Mouse (Mus musculus) olfactory bulb, adult 2 months (tissue): ENCODE measurements around the gene Cd82. TPM values are rescaled to one million over a fixed set of nuclear protein-coding genes. Genes with fewer than 3 reads are reported as not detected.

Experiments
- H3K27ac ChIP-seq: fragments of 200-500 bp; 2 replicates; pipeline ENCODE4 v1.5.1; 2012; ENCODE audit warnings: low read depth, low read length; ENCODE audit not compliant: insufficient read depth
- H3K4me1 ChIP-seq: fragments of 200-500 bp; 2 replicates; pipeline ENCODE4 v1.6.1; 2012; ENCODE audit warnings: low read length; ENCODE audit not compliant: control insufficient read depth, insufficient read depth
- H3K4me3 ChIP-seq: fragments of 200-500 bp; 2 replicates; pipeline ENCODE4 v1.5.1; 2012; ENCODE audit warnings: mild to moderate bottlenecking, low read depth, low read length, moderate library complexity; ENCODE audit not compliant: insufficient read depth
- CTCF ChIP-seq: fragments of 200-500 bp; IDR thresholded peaks from 2 replicates; pipeline ENCODE4 v1.5.1; 2012; ENCODE audit warnings: low read depth, mild to moderate bottlenecking, low read length, moderate library complexity; ENCODE audit not compliant: insufficient read depth
- POLR2A ChIP-seq: fragments of 200-500 bp; IDR thresholded peaks from 2 replicates; pipeline ENCODE4 v1.6.1; 2012; ENCODE audit warnings: mild to moderate bottlenecking, low read depth, low read length, moderate library complexity; ENCODE audit not compliant: insufficient read depth
- WGBS: fragments of 180-500 bp; shearing (Covaris S2); methylation state at CpG from one replicate; pipeline ENCODE4 v1.1.7; 2018; 5-methylcytosine and 5-hydroxymethylcytosine counted together
- polyA plus RNA-seq: library from polyadenylated mRNA; stranded (reverse); fragments of >200 nt; gene quantifications from 2 replicates; pipeline ENCODE4 v1.2.4, GENCODE M21; 2012; ENCODE audit warnings: low replicate concordance; ENCODE audit not compliant: missing spikeins, insufficient read depth, insufficient read length

The Cd82 gene
- polyA plus RNA-seq, 1 experiment = not detected

DNA sequence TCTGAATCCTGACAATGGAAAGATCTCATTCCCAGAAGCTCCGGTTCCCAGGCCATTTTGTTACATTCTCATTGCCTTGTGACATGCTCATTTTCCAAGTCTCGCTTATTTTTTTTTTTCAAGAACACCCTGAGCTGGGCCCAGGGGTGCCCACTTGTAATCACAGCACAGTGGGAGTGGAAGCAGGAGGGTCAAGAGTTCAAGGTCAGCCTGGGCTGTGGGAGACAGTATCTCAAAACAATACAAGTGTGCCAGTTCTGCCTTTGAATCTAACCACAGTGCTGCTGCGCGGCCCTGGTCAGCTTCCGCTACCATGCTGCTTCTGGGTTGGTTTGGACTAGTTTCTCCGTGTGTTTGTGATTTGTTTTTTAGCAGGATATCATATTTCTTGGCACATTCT lies 59.7 kb downstream of the Cd82 start:
- TF ChIP-seq POLR2A = no peak
- TF ChIP-seq CTCF = no peak
- no peak overlapping the region for H3K4me3 ChIP-seq
- 94% methylated on average over 6 of the region's 6 CpGs for WGBS
- no peak overlapping the region for H3K27ac ChIP-seq
- H3K4me1 ChIP-seq = peaks cover 4% of the 10 kb centered on the region

DNA sequence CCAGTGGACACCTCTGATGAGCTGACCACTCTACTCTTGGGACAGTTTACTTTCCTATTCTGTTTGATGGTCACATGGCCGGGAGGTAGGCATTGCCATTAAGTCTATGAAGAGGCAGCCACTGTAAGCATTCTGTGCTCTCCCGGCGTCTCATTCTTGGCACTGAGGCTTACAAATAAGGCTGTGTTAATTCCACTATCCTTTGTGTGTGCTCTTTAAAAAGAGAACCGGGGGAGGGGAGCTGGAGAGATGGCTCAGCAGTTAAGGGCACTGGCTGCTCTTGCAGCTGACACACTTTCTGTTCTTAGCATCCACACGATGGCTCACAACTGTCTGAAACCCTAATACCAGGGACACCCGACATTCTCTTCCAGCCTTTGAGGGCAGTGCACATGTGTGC lies 71.7 kb downstream of the Cd82 start:
- peaks cover 11% of the 10 kb centered on the region for H3K4me1 ChIP-seq
- H3K27ac ChIP-seq = no peak overlapping the region
- TF ChIP-seq POLR2A = no peak
- TF ChIP-seq CTCF = no peak
- H3K4me3 ChIP-seq = no peak overlapping the region
- WGBS = 12% methylated on average over 6 of the region's 6 CpGs

DNA sequence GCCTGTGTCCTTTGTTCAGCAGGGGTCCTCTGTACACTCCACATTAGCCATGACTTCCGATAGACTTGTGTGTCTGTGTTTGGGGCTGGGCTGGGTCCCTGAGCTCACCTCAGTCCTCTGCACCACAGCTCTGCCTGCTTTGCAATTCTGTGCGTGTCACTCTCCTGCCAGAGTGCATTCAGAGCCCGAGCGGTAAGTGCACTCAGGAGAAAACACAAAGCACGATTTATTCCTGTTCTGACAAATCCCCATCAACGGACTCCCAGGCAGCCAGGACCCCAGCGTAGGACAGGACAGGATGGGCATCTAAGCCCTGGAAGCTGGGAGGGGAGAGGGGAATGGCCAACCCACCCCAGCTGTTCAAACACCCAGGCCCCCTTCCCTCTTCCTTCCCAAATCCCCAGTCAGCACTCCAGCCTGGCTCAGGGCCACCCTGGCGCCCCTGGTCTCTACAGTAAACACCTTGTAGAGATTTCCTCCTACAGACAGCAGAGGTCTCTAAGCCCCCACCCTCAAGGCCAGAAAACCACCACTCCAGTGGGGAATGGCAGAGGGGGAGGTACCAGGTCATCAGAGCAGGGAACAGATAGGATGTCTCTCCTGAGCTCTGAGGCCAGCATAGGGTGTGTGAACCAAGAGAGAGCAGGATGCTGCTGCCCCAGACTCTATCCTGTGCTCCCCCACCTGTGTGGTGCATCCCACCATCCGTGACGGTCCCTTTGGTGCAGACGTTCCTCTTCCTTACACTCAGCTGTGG lies 72.6 kb downstream of the Cd82 start:
- no peak for TF ChIP-seq CTCF
- TF ChIP-seq POLR2A = no peak
- no peak overlapping the region for H3K4me3 ChIP-seq
- no peak overlapping the region for H3K27ac ChIP-seq
- H3K4me1 ChIP-seq = peaks cover 11% of the 10 kb centered on the region
- WGBS = 63% methylated on average over 11 of the region's 11 CpGs

DNA sequence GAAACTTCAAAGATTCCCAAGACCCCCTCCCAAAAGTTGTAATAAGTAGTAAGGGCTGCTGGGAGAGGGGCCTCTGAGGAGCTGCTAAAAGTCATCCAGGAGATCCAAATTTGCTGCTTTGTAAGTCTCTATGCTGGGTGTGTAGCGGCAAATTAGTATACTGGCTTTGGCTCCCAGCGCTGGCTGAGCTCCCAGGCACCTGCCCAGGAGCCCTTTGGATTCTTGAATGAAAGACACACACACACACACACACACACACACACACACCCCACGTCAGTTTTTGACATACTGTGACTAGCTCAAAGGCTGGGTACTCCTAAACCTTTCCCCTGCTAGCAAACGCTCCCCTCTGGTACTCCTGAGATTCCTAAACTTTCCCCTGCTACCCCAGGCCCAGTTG lies 76.0 kb downstream of the Cd82 start:
- no peak overlapping the region for H3K27ac ChIP-seq
- H3K4me1 ChIP-seq = peaks cover 11% of the 10 kb centered on the region
- no peak for TF ChIP-seq CTCF
- no peak overlapping the region for H3K4me3 ChIP-seq
- 72% methylated on average over 4 of the region's 4 CpGs for WGBS

DNA sequence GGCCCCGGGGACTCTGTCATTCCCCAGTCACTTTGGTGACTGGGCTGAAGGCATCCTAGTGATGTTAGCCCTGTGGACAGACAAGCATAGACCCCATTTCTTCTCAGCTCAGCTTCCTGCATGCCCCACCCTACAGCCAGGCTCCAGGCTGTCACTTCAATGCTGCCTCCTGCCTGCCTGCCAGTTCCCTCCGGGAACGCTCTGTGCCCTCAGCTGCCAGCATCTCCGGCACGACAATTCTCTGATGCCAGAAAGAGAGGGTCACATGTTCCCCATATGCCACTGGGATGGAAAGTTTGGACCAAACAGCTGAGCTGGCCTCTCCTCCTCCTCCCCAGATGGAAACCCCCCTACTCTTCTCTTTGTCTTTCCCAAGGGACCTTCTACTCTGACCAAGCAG lies 79.1 kb downstream of the Cd82 start:
- WGBS = 71% methylated on average over 5 of the region's 5 CpGs
- Histone ChIP-seq H3K4me1 (peaks cover 3% of the 10 kb centered on the region; the same call in 1 of the 2 replicates), H3K4me3 (no peak overlapping the region), H3K27ac (no peak overlapping the region)
- no peak for TF ChIP-seq POLR2A
- no peak for TF ChIP-seq CTCF

DNA sequence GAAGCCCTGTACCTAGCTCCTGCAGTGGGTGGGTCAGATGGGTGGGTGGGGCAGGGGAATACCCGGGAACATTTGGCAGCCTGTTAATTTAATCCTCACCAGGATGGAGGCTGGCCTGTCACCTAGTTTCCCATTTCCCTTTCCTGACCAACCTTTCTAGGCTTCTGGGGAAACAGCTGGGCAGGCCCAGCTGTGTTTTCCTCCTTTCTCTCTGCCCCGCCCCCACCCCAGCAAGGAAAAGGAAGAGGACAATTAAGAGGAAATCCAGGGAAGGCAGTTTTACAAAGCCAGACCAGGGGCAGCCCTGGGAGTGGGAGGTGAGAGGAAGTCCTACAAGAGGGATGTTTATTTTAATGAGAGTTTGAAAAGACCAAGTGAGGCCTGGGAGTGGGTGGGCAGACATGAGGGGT lies 82.3 kb downstream of the Cd82 start:
- no peak overlapping the region for H3K27ac ChIP-seq
- H3K4me1 ChIP-seq = peaks cover 3% of the 10 kb centered on the region; the same call in 1 of the 2 replicates
- TF ChIP-seq CTCF (no peak), POLR2A (no peak)
- H3K4me3 ChIP-seq = no peak overlapping the region
- WGBS = 45% methylated on average over 2 of the region's 2 CpGs

DNA sequence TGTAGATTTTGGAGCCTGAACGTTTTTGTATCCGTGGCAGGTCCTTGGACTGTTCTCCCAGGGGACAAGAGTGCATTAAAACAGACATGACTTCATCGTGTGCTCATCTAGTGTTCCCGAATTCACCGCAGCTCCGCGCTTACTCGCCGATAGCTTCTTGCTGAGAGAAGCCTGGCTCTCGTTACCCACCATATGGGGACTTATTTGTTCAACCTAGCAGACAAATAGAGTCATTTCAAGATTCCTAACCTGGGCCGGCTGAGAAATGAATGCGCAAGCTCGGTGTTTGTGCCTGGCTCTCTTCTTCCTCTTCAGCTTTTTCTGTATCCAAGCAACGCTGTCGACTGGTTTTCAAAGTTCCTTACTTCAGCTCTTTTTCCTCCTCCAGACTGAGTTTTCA lies 85.1 kb downstream of the Cd82 start:
- peaks cover 3% of the 10 kb centered on the region; the same call in 1 of the 2 replicates for H3K4me1 ChIP-seq
- no peak overlapping the region for H3K4me3 ChIP-seq
- TF ChIP-seq CTCF = no peak
- no peak for TF ChIP-seq POLR2A
- 57% methylated on average over 15 of the region's 15 CpGs for WGBS
- no peak overlapping the region for H3K27ac ChIP-seq

DNA sequence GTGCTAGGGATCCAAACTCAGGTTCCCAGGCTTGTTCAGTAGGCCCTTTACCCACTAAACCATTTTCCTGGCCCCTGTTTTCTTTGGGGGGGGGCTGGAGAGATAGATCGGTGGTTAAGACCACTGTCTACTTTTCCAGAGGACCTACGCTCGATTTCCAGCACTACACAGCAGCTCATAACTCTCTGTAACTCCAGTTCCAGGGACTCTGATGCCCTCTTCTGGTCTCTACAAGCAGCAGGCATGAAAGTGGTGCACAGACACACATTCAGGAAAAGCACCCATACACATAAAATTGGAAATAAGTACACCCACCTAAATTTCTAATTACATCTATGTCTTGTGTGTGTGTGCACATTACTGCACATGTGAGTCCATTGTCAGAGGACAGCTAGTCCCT lies 85.8 kb downstream of the Cd82 start:
- 98% methylated on average over 3 of the region's 3 CpGs for WGBS
- Histone ChIP-seq H3K27ac (no peak overlapping the region), H3K4me1 (peaks cover 3% of the 10 kb centered on the region), H3K4me3 (no peak overlapping the region)
- no peak for TF ChIP-seq CTCF
- TF ChIP-seq POLR2A = no peak

DNA sequence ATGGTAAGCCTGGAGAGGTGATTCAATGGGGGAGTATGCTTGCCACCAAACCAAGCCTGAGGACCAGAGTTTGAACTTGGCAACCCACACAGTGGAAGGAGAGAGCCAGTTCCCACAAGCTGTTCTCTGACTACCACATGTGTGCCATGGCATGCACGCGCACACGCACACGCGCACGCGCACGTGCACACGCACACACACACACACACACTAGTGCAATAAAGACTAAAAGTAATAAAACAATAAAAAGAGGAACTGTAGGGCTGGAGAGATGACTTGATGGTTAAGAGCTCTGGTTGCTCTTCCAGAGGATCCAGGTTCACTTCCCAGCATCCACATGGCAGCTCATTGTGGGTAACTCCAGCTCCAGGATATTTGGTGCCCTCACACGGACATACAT lies 90.1 kb downstream of the Cd82 start:
- TF ChIP-seq POLR2A = no peak
- TF ChIP-seq CTCF = no peak
- no peak overlapping the region for H3K4me3 ChIP-seq
- H3K4me1 ChIP-seq = no peaks in the 10 kb centered on the region; the same call in 1 of the 2 replicates
- H3K27ac ChIP-seq = no peak overlapping the region
- 98% methylated on average over 10 of the region's 10 CpGs for whole genome bisulfite sequencing

DNA sequence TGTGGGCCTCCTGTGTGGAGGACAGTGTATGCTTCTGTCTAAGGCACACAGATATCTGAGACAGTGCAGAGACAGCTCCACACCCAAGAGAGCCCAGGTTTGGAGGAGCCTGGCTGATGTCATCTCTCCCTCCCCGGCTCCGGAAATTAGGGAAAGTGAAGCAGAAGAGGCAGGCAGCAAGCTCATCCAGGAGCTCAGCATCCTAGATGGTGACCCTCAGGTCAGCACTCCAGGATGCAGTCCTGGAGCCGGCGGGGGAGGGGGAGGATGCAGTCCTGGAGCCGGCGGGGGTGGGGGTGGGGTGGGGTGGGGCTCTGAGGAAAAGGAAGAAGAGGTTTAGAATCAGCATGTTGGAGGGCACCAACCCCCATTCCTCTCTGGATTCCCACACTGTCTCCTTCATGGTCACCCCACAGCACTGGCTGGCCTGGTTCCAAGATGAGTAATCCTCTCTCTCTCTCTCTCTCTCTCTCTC lies 90.8 kb downstream of the Cd82 start:
- Histone ChIP-seq H3K27ac (no peak overlapping the region), H3K4me1 (no peaks in the 10 kb centered on the region; the same call in 1 of the 2 replicates), H3K4me3 (no peak overlapping the region)
- WGBS = 41% methylated on average over 6 of the region's 6 CpGs
- TF ChIP-seq POLR2A (no peak), CTCF (no peak)

Other genes starting within 250 kb of the Cd82 start
- not detected in 2 replicates for gene Tspan18, start 128.6 kb downstream of the Cd82 start, polyA plus RNA-seq
- not detected in 2 replicates for gene Gm10803, start 97.4 kb upstream of the Cd82 start, polyA plus RNA-seq
- gene Alx4, start 179.2 kb upstream of the Cd82 start, polyA plus RNA-seq = not detected in 2 replicates